Mouse (Mus musculus) stomach, postnatal 0 days (tissue): Measurements from ENCODE around the gene Rrnad1.
A peak's percentile ranks its signal among the peaks of the same experiment; 100 is the strongest.

Experiments used
- CTCF ChIP-seq: IDR thresholded peaks from 2 replicates; pipeline ENCODE4 v1.5.1; 2016; ENCODE audit warnings: antibody characterized with exemption, low read depth, mild to moderate bottlenecking, moderate library complexity
- EP300 ChIP-seq: optimal IDR thresholded peaks from 2 replicates; pipeline ENCODE3; 2016; ENCODE audit warnings: antibody characterized with exemption

- TF ChIP-seq EP300, result no peak
- peak; percentile 98 for TF ChIP-seq CTCF
Observed at GRCm38 (mm10) chr3:87960586-87961191, 30.2 kb upstream of the Rrnad1 start.
